37 mouse cellular contexts compared by ENCODE assay signal in the genomic region with DNA sequence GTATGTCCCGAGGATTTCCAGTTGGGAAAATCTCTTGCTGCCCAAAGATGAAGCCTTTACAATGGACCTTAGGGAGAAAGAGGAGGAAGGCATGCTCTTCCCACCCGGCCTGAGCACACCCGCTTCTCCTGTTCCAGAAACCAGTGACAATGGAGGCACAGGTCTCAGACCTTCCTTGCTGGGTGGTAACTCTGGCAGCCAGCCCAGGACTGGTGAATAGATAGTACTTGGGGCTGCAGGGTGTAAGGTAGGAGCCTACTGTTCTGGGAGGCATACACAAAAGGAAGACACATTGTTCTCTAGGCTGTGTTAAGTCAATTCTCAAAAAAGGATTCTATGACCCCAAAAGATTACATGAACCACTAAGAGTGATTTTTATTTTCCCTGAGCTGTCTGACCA. TPM values are rescaled to one million over a fixed set of nuclear protein-coding genes. Genes with fewer than 3 reads are reported as not detected.
"Had no signal": no experiment of that assay in that cellular context is flagged by ENCODE, and none has a peak within 500 bp of the region (broad histone marks: within the 10 kb centered on the region; RNA-seq: fewer than 3 reads in every experiment).

No protein-coding gene starts in this region.

- H3K9me3 ChIP-seq: embryonic facial prominence, embryonic 10.5 days; embryonic facial prominence, embryonic 12.5 days; embryonic facial prominence, embryonic 13.5 days; embryonic facial prominence, embryonic 15.5 days; forebrain, embryonic 10.5 days; forebrain, embryonic 12.5 days; forebrain, embryonic 13.5 days; forebrain, embryonic 15.5 days had no signal

- ATAC-seq: forebrain, embryonic 13.5 days; forebrain, embryonic 14.5 days; forebrain, embryonic 15.5 days; forebrain, embryonic 16.5 days; forebrain, postnatal 0 days had no signal

- DNase-seq: cerebellum, adult 8-10 months; cerebellum, adult 9-10 months; cerebellum, adult 9-11 months; cerebellum, postnatal 10 days; cerebellum, postnatal 14 days; cerebellum, postnatal 25 days; cerebellum, postnatal 36 days; embryo, embryonic 11 days; forebrain, postnatal 0 days; gastrocnemius, adult 2 months; gastrocnemius, postnatal 10 days; gastrocnemius, postnatal 14 days; gastrocnemius, postnatal 25 days; gastrocnemius, postnatal 36 days; heart, adult 11 months; heart, adult 18-20 months; heart, adult 2 months had no signal

- H3K27ac ChIP-seq: embryonic facial prominence, embryonic 10.5 days; embryonic facial prominence, embryonic 12.5 days; embryonic facial prominence, embryonic 13.5 days; embryonic facial prominence, embryonic 15.5 days; forebrain, embryonic 10.5 days; forebrain, embryonic 12.5 days; forebrain, embryonic 13.5 days; forebrain, embryonic 15.5 days; gastrocnemius, adult 2 months; heart, adult 2 months had no signal

- H3K27me3 ChIP-seq: embryonic facial prominence, embryonic 12.5 days; embryonic facial prominence, embryonic 13.5 days; embryonic facial prominence, embryonic 15.5 days; forebrain, embryonic 12.5 days; forebrain, embryonic 13.5 days; forebrain, embryonic 15.5 days had no signal

- H3K4me1 ChIP-seq: embryonic facial prominence, embryonic 10.5 days; embryonic facial prominence, embryonic 12.5 days; embryonic facial prominence, embryonic 13.5 days; embryonic facial prominence, embryonic 15.5 days; forebrain, embryonic 10.5 days; forebrain, embryonic 12.5 days; forebrain, embryonic 13.5 days; forebrain, embryonic 15.5 days had no signal

- H3K4me3 ChIP-seq: embryonic facial prominence, embryonic 10.5 days; embryonic facial prominence, embryonic 12.5 days; embryonic facial prominence, embryonic 13.5 days; embryonic facial prominence, embryonic 15.5 days; erythroblast, embryonic 14.5 days; forebrain, embryonic 10.5 days; forebrain, embryonic 12.5 days; forebrain, embryonic 13.5 days; forebrain, embryonic 15.5 days; gastrocnemius, adult 2 months; heart, adult 2 months had no signal

- H3K9ac ChIP-seq: embryonic facial prominence, embryonic 12.5 days; embryonic facial prominence, embryonic 13.5 days; embryonic facial prominence, embryonic 15.5 days; forebrain, embryonic 12.5 days; forebrain, embryonic 13.5 days; forebrain, embryonic 15.5 days; forebrain, postnatal 0 days had no signal

RNA-seq across cellular contexts. Expression of a gene that starts 27.7 kb away (rescaled TPM):
- total RNA-seq: common myeloid progenitor, adult 5-6 weeks; forebrain, postnatal 0 days; gastrocnemius, adult 18-20 months; gastrocnemius, adult 2 months; gastrocnemius, adult 8-10 months; gastrocnemius, postnatal 10 days; gastrocnemius, postnatal 14 days; gastrocnemius, postnatal 25 days; gastrocnemius, postnatal 36 days; gastrocnemius, postnatal 4 days; heart, adult 18-20 months; heart, adult 2 months had no signal
- polyA plus RNA-seq: cortical plate, adult 2 months; embryonic facial prominence, embryonic 10.5 days; embryonic facial prominence, embryonic 11.5 days; embryonic facial prominence, embryonic 12.5 days; embryonic facial prominence, embryonic 13.5 days; embryonic facial prominence, embryonic 14.5 days; embryonic facial prominence, embryonic 15.5 days; erythroblast, embryonic 14.5 days; forebrain, embryonic 10.5 days; forebrain, embryonic 11.5 days; forebrain, embryonic 12.5 days; forebrain, embryonic 14.5 days; forebrain, embryonic 15.5 days; forebrain, embryonic 16.5 days; forebrain, postnatal 0 days; frontal cortex, adult 2 months; heart, adult 2 months had no signal
